Mouse (Mus musculus) kidney, postnatal 14 days (tissue): Measurements from ENCODE around the gene Ap1m1.

ENCODE experiments used
- DNase-seq: peaks from one replicate; pipeline ENCODE4 v3.0.0; 2022; ENCODE audit warnings: mixed read lengths

Gene Ap1m1

DNA sequence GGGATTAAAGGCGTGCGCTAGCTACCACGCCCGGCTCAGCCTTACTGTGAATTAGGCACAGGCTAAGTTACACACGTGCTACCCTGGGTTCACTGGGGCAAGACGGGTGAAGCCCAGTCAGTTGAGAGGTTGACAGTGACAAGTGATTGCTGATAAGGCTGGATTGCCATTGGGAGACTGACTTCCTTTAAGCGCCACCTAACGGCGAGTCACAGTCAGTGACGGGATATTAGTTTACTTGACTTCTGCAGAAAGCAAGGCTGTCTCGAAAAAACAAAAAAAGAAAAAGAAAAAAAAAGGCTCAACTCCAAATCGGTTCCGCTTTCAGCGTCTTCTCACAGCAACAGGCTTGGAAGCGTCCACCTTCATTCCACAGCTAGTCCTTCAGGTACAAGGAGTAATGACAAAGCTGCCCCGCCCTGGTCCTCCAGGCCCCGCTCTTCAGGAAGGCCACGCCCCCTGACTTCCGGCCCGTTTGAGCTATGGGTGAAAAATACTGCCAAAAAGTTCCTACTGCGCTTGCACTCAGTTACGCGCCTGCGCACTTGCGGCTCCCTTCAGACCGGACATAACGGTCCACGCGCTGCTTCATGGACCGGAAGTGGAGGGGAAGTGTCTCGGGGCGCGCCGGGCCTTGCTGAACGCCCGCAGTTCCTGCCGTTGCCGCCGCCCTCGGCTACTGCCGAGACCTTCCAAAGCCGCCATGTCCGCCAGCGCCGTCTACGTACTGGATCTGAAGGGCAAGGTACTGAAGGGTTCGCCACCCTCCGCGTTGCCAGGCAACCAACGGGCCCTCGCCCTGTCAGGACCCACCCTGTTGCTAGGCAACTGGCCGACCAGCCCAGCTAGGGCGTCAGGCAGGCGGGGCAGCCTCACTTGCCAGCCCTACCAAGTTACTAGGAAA is at the start of gene Ap1m1:
Gene Ap1m1, plus strand, starts transcription at position 520 of the 904 bp plus-strand sequence.
- DNase-seq: peak; percentile 99

DNA sequence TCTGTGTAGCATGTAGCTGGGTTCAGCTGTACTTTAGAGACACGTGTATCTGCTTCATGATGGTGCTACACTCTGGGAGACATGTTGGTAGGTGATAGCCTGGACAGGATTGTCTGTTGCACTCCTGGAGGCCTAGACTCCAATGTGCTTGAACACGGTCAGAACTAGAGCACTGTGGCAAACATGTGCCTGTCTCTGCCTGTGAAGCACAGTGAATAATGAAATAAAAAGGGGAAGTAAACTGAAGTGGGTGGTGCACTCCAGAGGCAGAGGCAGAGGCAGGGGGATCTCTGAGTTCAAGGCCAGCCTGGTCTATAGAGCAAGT is 49.6 kb upstream of the Ap1m1 start:
- DNase-seq: no peak

DNA sequence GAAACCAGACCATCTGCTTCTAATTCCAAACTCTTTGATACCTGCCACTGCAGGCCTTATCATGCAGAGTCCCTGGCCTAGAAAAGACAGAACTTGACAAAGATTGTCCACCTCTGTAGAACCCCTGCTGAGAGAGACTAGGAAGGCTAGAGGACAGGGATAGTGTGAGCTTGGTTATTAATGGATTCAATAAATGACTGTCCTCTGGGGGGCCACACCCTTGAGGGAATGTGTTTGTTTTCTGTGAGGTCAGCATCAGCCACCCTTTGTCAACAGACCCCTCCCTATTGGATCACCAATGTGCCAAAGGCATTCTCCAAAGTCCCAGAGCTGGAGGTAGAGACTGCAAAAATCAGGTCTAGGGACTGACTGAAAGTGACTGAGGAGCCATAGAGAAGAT is 47.8 kb upstream of the Ap1m1 start:
- no peak for DNase-seq

DNA sequence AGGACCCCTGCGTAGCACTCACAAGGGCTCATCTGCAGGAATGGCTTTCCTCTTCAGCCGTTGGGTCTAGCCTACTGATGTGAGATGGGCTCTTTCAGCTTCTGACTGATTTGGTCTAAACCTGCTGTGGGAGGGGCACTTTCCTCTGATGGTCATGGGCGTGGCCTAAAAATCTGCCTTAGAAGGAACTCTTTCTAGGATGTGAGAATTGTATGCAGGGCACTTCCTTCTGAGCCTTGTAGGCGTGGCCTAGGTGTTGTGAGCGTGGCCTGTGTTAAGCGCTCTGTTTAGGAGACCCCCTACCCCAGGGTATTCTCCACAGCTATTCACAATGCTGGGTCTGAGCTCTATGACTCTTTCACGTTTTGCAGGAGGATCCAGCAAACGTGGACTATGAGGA is 41.8 kb upstream of the Ap1m1 start:
- DNase-seq: no peak

DNA sequence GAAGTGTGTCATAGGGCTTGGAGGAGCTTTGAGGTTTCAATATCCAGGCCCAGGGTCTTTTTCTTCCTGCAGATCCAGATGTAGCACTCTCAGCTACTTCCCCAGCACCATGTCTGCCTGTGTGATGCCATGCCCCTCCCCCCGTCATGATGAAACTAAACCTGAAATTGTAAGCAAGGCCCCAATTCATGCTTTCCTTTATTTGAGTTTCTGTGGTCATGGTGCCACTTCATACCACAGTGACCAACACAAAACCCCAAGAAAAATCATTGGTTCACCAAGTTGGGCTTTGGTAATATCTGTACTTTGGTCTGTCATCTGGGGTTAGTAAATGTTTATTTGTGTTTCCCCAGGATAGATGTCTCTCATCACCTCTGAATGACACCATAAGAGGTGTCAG is 31.2 kb upstream of the Ap1m1 start:
- DNase-seq: no peak

DNA sequence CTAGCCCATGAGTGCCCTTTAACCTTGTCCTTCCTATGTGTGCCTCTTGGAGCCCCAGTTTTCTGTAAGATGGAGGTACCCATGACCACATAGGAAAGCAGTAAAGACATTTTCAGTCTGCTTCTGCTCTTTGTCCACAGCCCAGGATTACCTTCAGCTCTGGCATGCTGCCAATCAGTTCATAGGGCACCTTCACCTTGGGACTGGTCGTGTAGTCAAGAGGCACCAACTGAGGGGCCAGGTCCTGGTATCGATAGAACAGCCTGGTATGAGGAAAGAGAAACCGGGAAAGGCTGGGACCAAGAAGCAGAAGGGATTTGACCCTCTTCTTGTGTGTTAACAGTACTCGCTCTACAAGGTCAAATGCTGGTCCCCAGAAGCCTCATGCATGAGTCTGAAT is 29.6 kb upstream of the Ap1m1 start:
- DNase-seq: peak; percentile 27

DNA sequence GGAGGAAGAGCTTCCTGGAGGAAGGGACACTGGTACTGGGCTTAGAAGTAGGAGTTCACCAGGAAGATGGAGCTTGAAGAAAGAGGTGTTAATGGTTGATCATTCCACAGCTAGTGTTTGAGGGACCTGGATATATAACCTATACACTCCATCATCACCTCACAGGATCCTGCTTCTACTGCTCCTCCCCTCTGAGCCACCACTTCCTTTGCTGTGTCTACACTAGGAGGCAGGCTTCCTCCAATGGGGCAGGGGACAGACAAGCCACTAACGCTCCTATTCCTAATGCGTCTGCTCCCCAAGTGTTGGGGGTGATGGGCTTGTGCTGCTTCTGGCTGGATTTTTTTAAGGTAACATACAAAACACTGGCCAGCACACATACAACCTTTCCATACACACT is 29.1 kb upstream of the Ap1m1 start:
- DNase-seq: no peak

DNA sequence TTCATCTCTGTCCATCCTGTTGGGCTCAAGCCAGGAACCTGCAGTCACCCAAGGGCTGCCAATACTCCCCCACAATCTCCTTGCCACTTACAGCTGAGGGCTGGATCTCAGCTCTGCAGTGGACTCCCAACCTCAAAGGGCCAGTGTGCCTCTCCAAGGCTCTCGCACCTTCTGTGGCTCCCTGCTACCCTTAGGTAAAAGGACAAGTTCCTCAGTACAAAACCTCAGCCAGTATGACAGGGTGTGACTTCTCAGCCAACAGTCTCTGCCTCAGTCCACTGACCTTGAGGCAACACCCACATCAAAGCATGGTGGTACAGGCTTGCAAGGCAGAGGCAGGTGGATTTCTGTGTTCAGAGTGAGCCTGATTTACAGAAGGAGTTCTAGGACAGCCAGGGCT is 28.0 kb upstream of the Ap1m1 start:
- DNase-seq: no peak

DNA sequence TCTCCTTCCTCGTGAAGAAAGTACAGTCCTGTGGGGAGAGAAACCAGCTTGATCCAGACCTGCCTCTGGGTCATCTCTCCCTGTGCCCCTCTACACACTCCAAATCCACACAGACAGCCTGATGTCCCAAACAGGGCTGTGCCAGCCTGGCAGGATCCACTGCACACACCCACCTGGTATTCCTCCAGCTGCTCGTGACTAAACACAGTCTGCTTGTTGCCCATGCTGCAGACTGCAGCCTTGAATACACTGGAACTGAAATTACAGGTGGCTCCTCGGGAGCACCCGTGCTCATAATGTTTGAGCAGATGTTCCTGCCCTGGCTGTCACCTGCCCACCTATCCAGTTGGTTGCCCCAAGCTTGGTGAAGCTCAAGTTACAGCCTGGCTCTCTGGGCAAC is 27.1 kb upstream of the Ap1m1 start, which contains the start of gene Cib3:
Gene Cib3, minus strand, starts transcription at position 87 of the 400 bp plus-strand sequence.
- no peak for DNase-seq

DNA sequence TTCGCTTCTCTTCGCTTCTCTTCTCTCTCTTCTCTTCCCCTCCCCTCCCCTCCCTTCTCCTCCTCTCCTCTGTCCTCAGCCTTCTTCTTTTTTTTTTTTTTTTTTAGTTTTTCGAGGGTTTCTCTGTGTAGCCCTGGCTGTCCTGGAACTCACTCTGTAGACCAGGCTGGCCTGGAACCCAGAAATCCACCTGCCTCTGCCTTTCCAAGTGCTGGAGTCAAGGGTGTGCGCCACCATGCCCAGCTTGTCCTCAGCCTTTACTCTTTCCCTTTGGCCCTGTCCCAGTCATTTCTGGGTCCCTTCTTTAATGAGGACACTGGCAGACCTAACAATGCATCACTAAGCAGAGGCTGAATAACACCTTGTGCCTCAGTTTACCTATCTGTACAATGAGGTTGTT is 26.3 kb upstream of the Ap1m1 start, which contains the start of gene Gm11034:
Gene Gm11034, minus strand, starts transcription at position 101 of the 400 bp plus-strand sequence.
- DNase-seq: no peak

DNA sequence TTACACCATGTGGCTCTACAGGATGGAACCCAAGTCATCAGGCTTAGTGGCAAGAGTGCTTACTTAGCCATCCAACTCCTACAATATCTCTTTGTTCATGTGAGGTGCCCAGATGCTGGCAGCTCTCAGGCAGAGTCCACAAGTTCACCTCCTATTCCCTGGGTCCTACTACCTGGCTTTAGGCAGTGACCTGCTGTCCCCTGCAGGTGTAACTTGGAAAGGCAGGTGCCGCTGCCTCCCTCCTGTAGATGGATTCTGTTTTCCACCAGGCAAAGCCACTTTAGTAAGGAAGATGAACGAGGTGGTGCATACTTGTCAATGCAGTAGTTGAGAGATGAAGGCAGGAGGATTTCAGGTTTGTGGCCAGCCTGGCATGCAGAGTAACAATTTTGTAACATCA is 24.8 kb upstream of the Ap1m1 start:
- DNase-seq: peak; percentile 53

DNA sequence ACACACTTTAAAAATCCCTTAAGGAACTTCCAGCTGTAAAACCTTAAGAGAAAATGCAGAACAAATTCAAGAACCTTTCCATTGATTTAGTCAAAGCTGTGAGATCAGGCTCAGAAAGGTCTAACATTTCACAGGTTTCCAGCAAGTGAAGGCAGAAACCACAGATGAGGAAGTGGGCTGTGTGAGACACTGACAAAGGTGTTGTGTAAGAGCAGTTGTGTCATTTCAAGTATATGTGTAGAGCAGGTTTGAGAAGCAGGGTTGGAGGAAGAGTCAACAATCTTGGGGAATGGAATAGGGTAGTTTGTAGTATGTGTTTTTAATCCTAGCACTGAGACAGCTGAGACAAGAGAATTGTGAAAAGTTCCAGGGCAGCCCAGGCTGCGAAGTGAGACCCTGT is 23.9 kb upstream of the Ap1m1 start:
- no peak for DNase-seq

DNA sequence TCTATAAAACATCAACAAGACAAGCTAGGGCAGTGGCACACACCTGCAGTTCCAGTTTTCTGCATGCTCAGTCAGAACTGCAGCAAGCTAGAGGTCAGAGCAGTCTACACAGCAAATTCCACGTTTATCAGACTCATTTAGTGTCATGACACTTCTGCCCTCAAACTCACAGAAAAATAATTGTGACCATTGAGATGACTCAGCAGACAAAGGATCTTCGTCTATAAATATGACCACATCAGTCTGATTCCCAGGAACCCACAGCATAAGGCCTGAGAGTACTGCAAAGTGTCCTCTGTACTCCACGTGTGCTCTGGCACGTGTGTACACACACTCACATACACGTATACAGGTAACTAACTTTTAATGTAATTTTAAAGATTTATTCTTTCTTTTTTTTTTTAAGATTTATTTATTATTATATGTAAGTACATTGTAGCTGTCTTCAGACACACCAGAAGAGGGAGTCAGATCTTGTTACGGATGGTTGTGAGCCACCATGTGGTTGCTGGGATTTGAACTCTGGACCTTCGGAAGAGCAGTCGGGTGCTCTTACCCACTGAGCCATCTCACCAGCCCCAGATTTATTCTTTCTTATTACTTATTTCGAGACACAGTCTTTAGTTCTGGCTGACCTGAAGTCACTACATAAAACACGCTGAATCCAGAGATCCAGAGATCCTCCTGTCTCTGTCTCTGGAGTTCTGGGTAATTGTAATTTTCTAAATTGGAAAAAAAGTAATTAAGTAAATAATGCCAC is 20.9 kb upstream of the Ap1m1 start:
- no peak for DNase-seq

DNA sequence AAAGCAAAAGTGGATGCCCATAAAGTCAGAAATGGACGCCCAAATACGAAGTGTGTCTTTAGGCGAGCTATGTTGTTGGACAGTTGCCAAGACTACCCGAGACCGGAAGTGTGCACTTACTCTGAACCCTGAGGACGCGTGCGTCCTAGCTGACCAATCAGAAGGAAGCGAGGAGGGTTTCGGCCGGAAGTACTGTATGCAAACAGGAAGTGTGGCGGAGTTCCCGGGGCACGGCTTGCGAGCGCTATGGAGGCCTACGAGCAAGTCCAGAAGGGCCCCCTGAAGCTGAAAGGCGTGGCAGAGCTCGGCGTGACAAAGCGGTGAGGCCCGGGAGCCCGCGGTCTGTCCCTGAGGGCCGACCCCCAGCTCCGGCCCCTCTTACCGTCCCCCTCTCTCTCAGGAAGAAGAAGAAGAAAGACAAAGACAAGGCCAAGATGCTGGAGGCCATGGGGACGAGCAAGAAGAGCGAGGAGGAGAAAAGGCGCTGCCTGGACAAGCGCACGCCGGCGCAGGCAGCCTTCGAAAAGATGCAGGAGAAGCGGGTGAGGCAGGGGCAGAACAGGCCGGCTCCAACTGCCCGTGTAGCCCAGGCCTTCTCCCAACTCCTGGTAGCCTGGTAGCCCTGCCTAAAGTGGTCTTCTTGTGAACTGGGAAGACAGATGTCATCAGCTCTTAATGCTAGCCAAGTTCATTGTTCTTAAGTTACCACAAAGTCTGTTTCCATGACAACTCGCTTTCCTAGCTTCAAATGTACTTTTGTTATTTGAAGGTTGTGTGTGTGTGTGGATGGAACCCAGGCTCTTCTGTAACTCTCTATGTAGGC is 20.1 kb upstream of the Ap1m1 start, which contains the start of gene Fam32a:
Gene Fam32a, plus strand, starts transcription at position 190 of the 823 bp plus-strand sequence.
- DNase-seq: peak; percentile 94

DNA sequence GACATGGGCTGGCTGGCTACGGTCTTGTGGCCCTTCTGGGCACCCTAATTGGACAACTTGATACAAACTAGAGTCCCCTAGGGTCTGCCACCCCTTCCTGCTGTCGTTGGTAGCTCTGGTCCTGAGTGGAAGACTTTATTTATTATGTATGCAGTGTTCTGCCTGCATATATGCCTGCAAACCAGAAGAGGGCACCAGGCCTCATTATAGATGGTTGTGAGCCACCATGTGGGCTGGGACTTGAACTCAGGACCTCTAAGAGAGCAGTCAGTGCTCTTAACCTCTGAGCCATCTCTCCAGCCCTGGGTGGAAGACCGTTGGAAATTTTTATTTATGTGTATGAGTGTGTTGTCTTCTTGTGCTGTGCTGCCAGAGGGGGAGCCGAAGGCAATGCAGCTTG is 19.1 kb upstream of the Ap1m1 start:
- DNase-seq: no peak

DNA sequence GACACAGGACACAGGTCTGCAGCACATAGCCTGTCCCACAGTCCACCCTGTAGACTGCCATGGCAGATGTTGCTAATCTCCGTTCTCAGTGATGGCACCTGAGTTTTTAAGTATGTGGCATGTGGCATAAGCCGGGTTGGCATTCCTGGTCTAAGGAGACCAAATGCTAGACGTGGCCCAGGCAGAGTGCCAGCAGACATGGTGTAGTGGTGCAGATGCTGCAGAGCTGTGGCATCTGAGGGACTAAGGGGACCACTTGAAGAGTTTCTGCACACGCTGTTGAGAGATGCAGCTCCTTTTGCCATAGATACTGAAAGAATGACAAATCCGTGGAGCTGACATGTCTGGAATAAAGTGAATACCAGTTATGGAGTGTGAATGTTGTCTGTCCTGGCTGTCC is 17.2 kb upstream of the Ap1m1 start:
- DNase-seq: no peak

DNA sequence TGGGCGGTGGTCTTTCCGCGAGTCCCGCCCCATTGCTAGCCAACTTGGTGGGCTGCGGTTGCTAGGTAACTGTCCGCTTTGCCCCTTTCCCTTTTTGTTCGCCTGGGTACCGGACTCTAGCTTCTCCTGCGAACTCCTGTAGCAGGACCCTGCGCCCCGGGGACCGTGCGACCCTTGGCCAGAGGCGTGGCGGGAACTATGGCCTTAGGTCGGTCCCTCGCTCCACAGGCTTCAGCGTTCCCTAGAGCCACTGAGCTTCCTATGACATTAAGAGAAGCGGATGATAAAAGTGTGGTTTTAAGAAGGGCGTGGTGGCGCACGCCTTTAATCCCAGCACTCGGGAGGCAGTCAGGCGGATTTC is 565 bp downstream of the Ap1m1 start:
- DNase-seq: no peak

DNA sequence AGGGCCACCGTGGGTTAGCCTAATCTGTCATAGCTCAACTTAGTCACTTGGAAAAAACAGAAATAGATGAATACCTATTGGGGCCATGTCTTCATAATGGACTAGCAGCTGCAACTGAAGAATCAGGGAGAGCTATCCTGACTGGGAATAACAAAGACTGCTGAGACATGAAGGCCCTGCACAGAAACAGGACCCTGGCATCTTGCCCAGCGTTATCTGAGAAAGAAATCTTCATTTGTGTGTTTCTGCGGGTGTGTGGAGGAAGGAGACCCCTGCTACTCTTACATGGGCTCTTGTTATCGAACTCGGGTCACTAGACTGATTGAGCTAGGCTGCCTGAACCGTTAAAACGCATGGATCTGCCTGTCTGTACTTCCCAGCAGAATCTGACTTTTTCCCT is 1.1 kb downstream of the Ap1m1 start:
- DNase-seq: no peak

DNA sequence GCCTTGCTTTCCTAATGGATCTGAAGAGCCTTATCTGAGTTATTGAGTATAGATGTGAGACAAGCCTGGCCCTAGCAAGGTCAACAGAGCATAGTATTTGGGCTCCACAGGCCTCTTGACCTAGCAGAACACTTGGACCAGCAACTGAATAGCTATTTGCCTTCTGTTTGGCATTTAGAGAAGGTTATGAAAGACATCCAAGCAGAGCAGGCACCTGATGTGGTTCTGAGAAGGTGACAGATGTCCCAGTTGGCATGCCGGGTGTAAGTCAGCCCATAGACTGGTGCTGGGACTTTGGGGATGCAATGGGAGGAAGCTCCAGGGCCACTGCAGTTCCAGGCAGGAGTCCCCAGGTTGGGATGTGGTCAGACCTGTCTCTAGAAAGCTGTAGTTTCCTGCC is 2.4 kb downstream of the Ap1m1 start:
- DNase-seq: no peak

DNA sequence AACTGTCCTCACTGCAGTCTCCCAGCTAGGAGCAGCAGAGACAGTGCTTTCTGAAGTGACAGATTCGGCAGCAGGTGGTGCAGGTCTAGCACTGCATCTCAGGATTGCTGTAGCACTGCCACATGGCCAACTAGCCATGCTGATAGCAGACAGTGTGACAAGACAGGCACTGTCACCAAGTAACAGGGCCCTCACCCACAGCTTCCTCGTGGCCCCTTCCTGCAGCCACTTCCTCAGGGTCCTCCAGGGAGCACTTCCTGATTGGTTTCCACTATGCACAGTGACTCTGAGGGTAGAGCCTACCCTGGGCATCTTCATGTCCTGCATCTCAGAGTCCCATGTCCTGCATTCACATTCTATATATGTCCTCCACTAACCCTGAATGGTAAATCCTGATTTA is 4.8 kb downstream of the Ap1m1 start:
- DNase-seq: no peak

DNA sequence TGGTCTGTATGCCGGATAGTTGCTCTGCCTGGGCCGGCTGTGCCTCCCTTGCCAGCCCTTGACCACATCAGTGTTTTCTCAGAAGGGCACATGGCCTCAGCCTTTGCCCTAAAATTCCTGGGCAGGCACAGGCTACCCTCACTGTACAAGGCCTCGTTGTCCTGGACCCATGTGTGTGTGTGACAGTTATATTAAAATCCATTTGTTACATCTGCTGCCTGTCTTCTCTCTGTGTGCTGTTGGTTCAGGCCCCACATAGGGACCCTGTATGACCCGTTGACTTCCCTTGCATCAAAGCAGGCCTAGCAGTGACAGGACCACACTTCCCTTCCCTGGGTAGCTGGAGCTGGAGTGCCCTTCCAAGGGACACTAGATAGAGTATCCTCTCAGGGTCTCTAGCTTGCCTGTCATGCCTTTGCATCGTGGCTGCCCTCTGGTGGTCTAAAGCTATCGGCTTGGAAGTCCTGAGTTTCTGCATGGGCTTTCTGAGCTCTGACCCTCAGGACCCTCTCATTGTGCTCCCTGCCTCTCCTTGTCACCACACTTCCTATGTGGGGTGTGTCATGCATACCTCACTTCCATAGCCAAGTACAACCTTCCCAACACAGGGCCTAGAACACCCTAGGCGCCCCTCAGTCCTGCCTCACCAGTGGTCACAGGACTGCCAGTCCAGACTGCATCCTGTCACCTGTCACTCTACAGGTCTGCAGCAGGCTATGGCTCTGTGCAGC is 17.5 kb downstream of the Ap1m1 start:
- DNase-seq: peak; percentile 53

DNA sequence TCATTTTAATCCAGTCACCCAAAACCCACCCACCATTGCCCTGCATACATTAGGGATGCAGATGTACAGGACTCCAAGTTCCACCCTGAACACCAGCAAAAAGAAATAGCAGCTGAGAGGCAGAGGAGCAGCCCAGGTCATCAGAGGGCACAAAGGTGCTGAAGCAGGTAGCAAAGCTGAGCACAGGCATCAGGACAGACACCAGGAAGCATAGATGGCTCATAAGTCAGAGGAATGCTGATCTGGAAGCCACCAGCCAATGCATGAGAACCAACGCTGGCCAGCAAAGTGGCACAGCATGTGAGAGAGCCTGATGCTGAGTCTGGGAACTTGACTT is 18.1 kb downstream of the Ap1m1 start:
- no peak for DNase-seq

DNA sequence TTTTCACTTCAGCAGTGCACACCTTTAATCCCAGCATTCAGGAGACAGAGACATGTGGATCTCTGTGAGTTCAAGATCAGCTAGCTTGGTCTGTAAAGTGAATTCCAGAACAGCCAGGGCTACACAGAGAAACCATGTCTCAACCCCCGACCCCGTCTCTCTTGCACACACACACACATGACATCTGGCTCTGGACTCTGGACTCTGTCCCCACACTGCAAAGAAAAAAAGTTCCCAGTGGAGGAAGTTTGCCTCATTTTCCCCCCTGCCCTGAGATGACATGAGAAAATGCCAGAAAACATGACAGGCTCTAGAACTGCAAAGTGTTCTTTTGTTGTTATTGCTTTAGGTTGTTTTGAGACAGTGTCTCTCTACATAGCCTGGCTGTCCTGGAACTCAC is 20.0 kb downstream of the Ap1m1 start:
- DNase-seq: no peak
